Mouse (Mus musculus): ENCODE measurements around the gene 2210011C24Rik. TPM values are rescaled to one million over a fixed set of nuclear protein-coding genes. Genes with fewer than 3 reads are reported as not detected.

The 2210011C24Rik gene
- total and polyA plus RNA-seq, 3 experiments, result 0.19 TPM; not detected in 2

Small RNAs within 50 kb of the gene (microRNA-seq; reads per million reads assigned to microRNA genes)
- 0.22 to 0.83 reads per million in 2 experiments for gene Mir1199
- gene Mir8111, result 4.4 to 6.6 reads per million in 2 experiments

Other genes with a start within 250 kb of the 2210011C24Rik start
- 10 to 100 TPM; 58.4 to 97.0 TPM for gene Adgrl1, start 112.1 kb downstream of the 2210011C24Rik start, total RNA-seq (2021)
- 101 and 112 TPM in 2 replicates for gene Adgrl1, start 112.1 kb downstream of the 2210011C24Rik start, polyA plus RNA-seq (2012; rRNA removed)
- 1 to 10 TPM; 1.7 to 1.9 TPM for gene Gm10644, start 57.0 kb downstream of the 2210011C24Rik start, total RNA-seq (2021)
- gene Gm10644, start 57.0 kb downstream of the 2210011C24Rik start, polyA plus RNA-seq (2012; rRNA removed), result 2.5 and 3.7 TPM in 2 replicates
- 1 to 10 TPM; 2.5 to 3.4 TPM for gene Asf1b, start 56.7 kb downstream of the 2210011C24Rik start, total RNA-seq (2021)
- gene Asf1b, start 56.7 kb downstream of the 2210011C24Rik start, polyA plus RNA-seq (2012; rRNA removed), result 13.6 and 15.4 TPM in 2 replicates
- 100 to 1,000 TPM; 269 to 327 TPM for gene Prkaca, start 39.2 kb downstream of the 2210011C24Rik start, total RNA-seq (2021)
- 125 and 154 TPM in 2 replicates for gene Prkaca, start 39.2 kb downstream of the 2210011C24Rik start, polyA plus RNA-seq (2012; rRNA removed)
- gene Samd1, start 14.5 kb downstream of the 2210011C24Rik start, total RNA-seq (2021), result 10 to 100 TPM; 27.1 to 45.3 TPM
- 32.1 and 37.6 TPM in 2 replicates for gene Samd1, start 14.5 kb downstream of the 2210011C24Rik start, polyA plus RNA-seq (2012; rRNA removed)
- gene 1700067K01Rik, start 10.7 kb downstream of the 2210011C24Rik start, total RNA-seq (2021), result under 1 TPM; 0.21 to 0.46 TPM
- gene 1700067K01Rik, start 10.7 kb downstream of the 2210011C24Rik start, polyA plus RNA-seq (2012; rRNA removed), result 0.13 and 0.66 TPM in 2 replicates
- gene Palm3, start 9.3 kb upstream of the 2210011C24Rik start, total RNA-seq (2021), result 1 to 10 TPM in 1 of 2 experiments, under 1 TPM in 1; 0.26 to 2.5 TPM
- gene Palm3, start 9.3 kb upstream of the 2210011C24Rik start, polyA plus RNA-seq (2012; rRNA removed), result 0.59 and 1.2 TPM in 2 replicates
- 1 to 10 TPM; 2.0 to 2.5 TPM for gene Il27ra, start 30.4 kb upstream of the 2210011C24Rik start, total RNA-seq (2021)
- 2.0 and 2.7 TPM in 2 replicates for gene Il27ra, start 30.4 kb upstream of the 2210011C24Rik start, polyA plus RNA-seq (2012; rRNA removed)
- not detected for gene Rln3, start 32.8 kb upstream of the 2210011C24Rik start, total RNA-seq (2021)
- 0.36 and 0.46 TPM in 2 replicates for gene Rln3, start 32.8 kb upstream of the 2210011C24Rik start, polyA plus RNA-seq (2012; rRNA removed)
- 1 to 10 TPM; 1.6 to 4.1 TPM for gene Gm10643, start 53.0 kb upstream of the 2210011C24Rik start, total RNA-seq (2021)
- gene Gm10643, start 53.0 kb upstream of the 2210011C24Rik start, polyA plus RNA-seq (2012; rRNA removed), result 0.36 and 0.55 TPM in 2 replicates
- gene Rfx1, start 54.7 kb upstream of the 2210011C24Rik start, total RNA-seq (2021), result 10 to 100 TPM; 17.1 to 19.9 TPM
- gene Rfx1, start 54.7 kb upstream of the 2210011C24Rik start, polyA plus RNA-seq (2012; rRNA removed), result 34.5 and 36.6 TPM in 2 replicates
- gene Dcaf15, start 92.6 kb upstream of the 2210011C24Rik start, total RNA-seq (2021), result 10 to 100 TPM; 14.4 to 18.2 TPM
- gene Dcaf15, start 92.6 kb upstream of the 2210011C24Rik start, polyA plus RNA-seq (2012; rRNA removed), result 60.2 and 62.7 TPM in 2 replicates
- under 1 TPM; 0.23 to 0.31 TPM for gene Podnl1, start 113.8 kb upstream of the 2210011C24Rik start, total RNA-seq (2021)
- gene Podnl1, start 113.8 kb upstream of the 2210011C24Rik start, polyA plus RNA-seq (2012; rRNA removed), result 2.4 and 2.5 TPM in 2 replicates
- 10 to 100 TPM; 28.5 to 39.0 TPM for gene Cc2d1a, start 135.8 kb upstream of the 2210011C24Rik start, total RNA-seq (2021)
- gene Cc2d1a, start 135.8 kb upstream of the 2210011C24Rik start, polyA plus RNA-seq (2012; rRNA removed), result 35.8 and 37.1 TPM in 2 replicates
- gene 4930432K21Rik, start 135.9 kb upstream of the 2210011C24Rik start, total RNA-seq (2021), result under 1 TPM; 0.17 to 0.35 TPM
- 0.44 and 0.48 TPM in 2 replicates for gene 4930432K21Rik, start 135.9 kb upstream of the 2210011C24Rik start, polyA plus RNA-seq (2012; rRNA removed)
- 1 to 10 TPM; 1.1 to 1.3 TPM for gene Nanos3, start 173.0 kb upstream of the 2210011C24Rik start, total RNA-seq (2021)
- gene Nanos3, start 173.0 kb upstream of the 2210011C24Rik start, polyA plus RNA-seq (2012; rRNA removed), result 0.36 and 1.0 TPM in 2 replicates
- 10 to 100 TPM; 31.4 to 55.6 TPM for gene Zswim4, start 224.9 kb upstream of the 2210011C24Rik start, total RNA-seq (2021)
- gene Zswim4, start 224.9 kb upstream of the 2210011C24Rik start, polyA plus RNA-seq (2012; rRNA removed), result 66.3 and 76.1 TPM in 2 replicates
- 100 to 1,000 TPM; 268 to 291 TPM for gene D8Ertd738e, start 237.5 kb upstream of the 2210011C24Rik start, total RNA-seq (2021)
- gene D8Ertd738e, start 237.5 kb upstream of the 2210011C24Rik start, polyA plus RNA-seq (2012; rRNA removed), result 58.8 and 67.3 TPM in 2 replicates
- gene Mri1, start 245.2 kb upstream of the 2210011C24Rik start, total RNA-seq (2021), result 10 to 100 TPM; 27.9 to 38.1 TPM
- 239 and 243 TPM in 2 replicates for gene Mri1, start 245.2 kb upstream of the 2210011C24Rik start, polyA plus RNA-seq (2012; rRNA removed)